Mouse (Mus musculus): Measurements from ENCODE around the gene Eml6.
"Not testable (repeated sequence)": the region's sequence is repeated elsewhere in the genome, so short reads cannot be mapped to it uniquely, and the experiment has no call there.

Gene Eml6

GRCm38 (mm10) chr11:30025835-30026472 lies at the start of gene Eml6:
Gene Eml6 (minus strand): TSS chr11:30026033.
- peak; percentile 96 for DNase-seq

GRCm38 (mm10) chr11:30057299-30057698 lies 31.5 kb upstream of the Eml6 start:
- peak; percentile 8 for DNase-seq

- DNase-seq: no peak
Measured at GRCm38 (mm10) chr11:30025144-30025543, 689 bp downstream of the Eml6 start.

- peak; percentile 50 for DNase-seq
Measured at GRCm38 (mm10) chr11:30024261-30025071, 1.4 kb downstream of the Eml6 start.

- no peak for DNase-seq
Measured at GRCm38 (mm10) chr11:29986257-29986656, 39.6 kb downstream of the Eml6 start.

- no peak for DNase-seq
Measured at GRCm38 (mm10) chr11:29968874-29969273, 57.0 kb downstream of the Eml6 start.

- no peak for DNase-seq
Measured at GRCm38 (mm10) chr11:29959366-29959765, 66.5 kb downstream of the Eml6 start.

GRCm38 (mm10) chr11:29944661-29945060 lies 81.2 kb downstream of the Eml6 start:
- DNase-seq: no peak

GRCm38 (mm10) chr11:29924332-29924731 lies 101.5 kb downstream of the Eml6 start:
- DNase-seq: no peak

GRCm38 (mm10) chr11:29923851-29924250 lies 102.0 kb downstream of the Eml6 start:
- DNase-seq: no peak

GRCm38 (mm10) chr11:29913180-29913579 lies 112.7 kb downstream of the Eml6 start:
- no peak for DNase-seq

- DNase-seq: no peak
Measured at GRCm38 (mm10) chr11:29909330-29909729, 116.5 kb downstream of the Eml6 start.

- DNase-seq: peak; percentile 73
Measured at GRCm38 (mm10) chr11:29885160-29885559, 140.7 kb downstream of the Eml6 start.

- DNase-seq: no peak
Measured at GRCm38 (mm10) chr11:29884355-29884754, 141.5 kb downstream of the Eml6 start.

GRCm38 (mm10) chr11:29883024-29883423 lies 142.8 kb downstream of the Eml6 start:
- no peak for DNase-seq

GRCm38 (mm10) chr11:29879641-29880040 lies 146.2 kb downstream of the Eml6 start:
- DNase-seq: no peak

- DNase-seq: no peak
Measured at GRCm38 (mm10) chr11:29877981-29878380, 147.9 kb downstream of the Eml6 start.

GRCm38 (mm10) chr11:29877280-29877679 lies 148.6 kb downstream of the Eml6 start:
- no peak for DNase-seq

- not testable (repeated sequence) for DNase-seq
Measured at GRCm38 (mm10) chr11:29874781-29875180, 151.1 kb downstream of the Eml6 start.

- DNase-seq: no peak
Measured at GRCm38 (mm10) chr11:29870174-29870573, 155.7 kb downstream of the Eml6 start.

- no peak for DNase-seq
Measured at GRCm38 (mm10) chr11:29864269-29864668, 161.6 kb downstream of the Eml6 start.

- DNase-seq: peak; percentile 58
Measured at GRCm38 (mm10) chr11:29861750-29862397, 164.0 kb downstream of the Eml6 start.

GRCm38 (mm10) chr11:29861040-29861439 lies 164.8 kb downstream of the Eml6 start:
- no peak for DNase-seq

Data from kidney, postnatal 10 days (tissue).